Mouse (Mus musculus): ENCODE measurements around the gene Rras.

GRCm38 (mm10) chr7:44986192-44986878 lies 31.4 kb upstream of the Rras start, which contains the start of gene Prmt1:
- no peak for TF ChIP-seq CTCF (IDR thresholded peaks at IDR 0.05; ENCODE audit: control insufficient read depth, insufficient read depth, low read length)
- TF ChIP-seq POLR2A (IDR thresholded peaks at IDR 0.05; ENCODE audit: borderline replicate concordance, control insufficient read depth, low read depth, low read length): no peak; the same call in 1 of the 2 replicates
